Mouse (Mus musculus): ENCODE measurements around the gene Taok1. TPM values are rescaled to one million over a fixed set of nuclear protein-coding genes. Genes with fewer than 3 reads are reported as not detected.
A peak's percentile ranks its signal among the peaks of the same experiment; 100 is the strongest.

Gene Taok1
- total RNA-seq, 1 experiment, result 60.8 TPM

- peaks cover 55% of the 10 kb centered on the region for H3K36me3 ChIP-seq (ENCODE audit: control insufficient read depth, insufficient read depth, low read length, poor library complexity, severe bottlenecking)
- in situ Hi-C loops (cut with MboI; ENCODE audit: low sequenced_read_pairs in 2 of 2, unreplicated experiment in 2 of 2), result no loop called here
- peak overlapping the region; percentile 32 for H3K27ac ChIP-seq (ENCODE audit: insufficient read depth, low read depth, low read length, poor library complexity, severe bottlenecking)
- H3K4me1 ChIP-seq (ENCODE audit: control insufficient read depth in 2 of 2, insufficient read depth in 2 of 2, low read length in 2 of 2, poor library complexity in 1 of 2), result peaks cover 8 to 46% of the 10 kb centered on the region in 2 experiments; a peak in 3 of 4 replicates
- H3K9me3 ChIP-seq (ENCODE audit: control insufficient read depth, insufficient read depth, low read depth, low read length), result no peaks in the 10 kb centered on the region
- H3K9ac ChIP-seq (ENCODE audit: insufficient read depth, low read depth, low read length, poor library complexity, severe bottlenecking), result no peak overlapping the region
- TF ChIP-seq HCFC1 (IDR thresholded peaks at IDR 0.05; ENCODE audit: borderline replicate concordance, insufficient read depth, low read length), result no peak
- no peak for TF ChIP-seq ZNF384 (IDR thresholded peaks at IDR 0.05; ENCODE audit: low read depth, low read length)
- no peak for TF ChIP-seq ZC3H11A (IDR thresholded peaks at IDR 0.05; ENCODE audit: borderline replicate concordance, low read depth, low read length)
- TF ChIP-seq CHD2 (IDR thresholded peaks at IDR 0.05; ENCODE audit: low read depth, low read length), result no peak
- TF ChIP-seq MAFK (IDR thresholded peaks at IDR 0.05; ENCODE audit: insufficient read depth, low read depth, low read length), result no peak
- no peak overlapping the region for H3K4me3 ChIP-seq (ENCODE audit: insufficient read depth in 1 of 2, low read depth in 1 of 2, low read length in 2 of 2, poor library complexity in 1 of 2, severe bottlenecking in 1 of 2)
- no peak for DNase-seq (ENCODE audit: low read depth, low spot score)
These were observed 107.0 kb downstream of the Taok1 start for GRCm38 (mm10) chr11:77500361-77501325.

- Histone ChIP-seq H3K9ac (ENCODE audit: insufficient read depth, low read depth, low read length, poor library complexity, severe bottlenecking) (no peak overlapping the region), H3K27ac (ENCODE audit: insufficient read depth, low read depth, low read length, poor library complexity, severe bottlenecking) (no peak overlapping the region), H3K9me3 (ENCODE audit: control insufficient read depth, insufficient read depth, low read depth, low read length) (no peaks in the 10 kb centered on the region), H3K36me3 (ENCODE audit: control insufficient read depth, insufficient read depth, low read length, poor library complexity, severe bottlenecking) (peaks cover 42% of the 10 kb centered on the region), H3K4me3 (ENCODE audit: insufficient read depth in 1 of 2, low read depth in 1 of 2, low read length in 2 of 2, poor library complexity in 1 of 2, severe bottlenecking in 1 of 2) (no peak overlapping the region), H3K4me1 (ENCODE audit: control insufficient read depth in 2 of 2, insufficient read depth in 2 of 2, low read length in 2 of 2, poor library complexity in 1 of 2) (peaks cover 13 to 55% of the 10 kb centered on the region in 2 experiments)
- in situ Hi-C loops (cut with MboI; ENCODE audit: low sequenced_read_pairs in 2 of 2, unreplicated experiment in 2 of 2), result no loop called here
- DNase-seq (ENCODE audit: low read depth, low spot score), result no peak
- TF ChIP-seq ZC3H11A (IDR thresholded peaks at IDR 0.05; ENCODE audit: borderline replicate concordance, low read depth, low read length), result no peak
- no peak for TF ChIP-seq MAFK (IDR thresholded peaks at IDR 0.05; ENCODE audit: insufficient read depth, low read depth, low read length)
- no peak for TF ChIP-seq CHD2 (IDR thresholded peaks at IDR 0.05; ENCODE audit: low read depth, low read length)
- TF ChIP-seq ZNF384 (IDR thresholded peaks at IDR 0.05; ENCODE audit: low read depth, low read length), result no peak
- TF ChIP-seq HCFC1 (IDR thresholded peaks at IDR 0.05; ENCODE audit: borderline replicate concordance, insufficient read depth, low read length), result no peak
These were observed 108.3 kb downstream of the Taok1 start for GRCm38 (mm10) chr11:77499354-77499753.

- no peak for DNase-seq (ENCODE audit: low read depth, low spot score)
- Histone ChIP-seq H3K36me3 (ENCODE audit: control insufficient read depth, insufficient read depth, low read length, poor library complexity, severe bottlenecking) (peaks cover 35% of the 10 kb centered on the region), H3K4me3 (ENCODE audit: insufficient read depth in 1 of 2, low read depth in 1 of 2, low read length in 2 of 2, poor library complexity in 1 of 2, severe bottlenecking in 1 of 2) (peak overlapping the region; percentile 6 to 19; a peak in 3 of 4 replicates), H3K4me1 (ENCODE audit: control insufficient read depth in 2 of 2, insufficient read depth in 2 of 2, low read length in 2 of 2, poor library complexity in 1 of 2) (peaks cover 15 to 51% of the 10 kb centered on the region in 2 experiments), H3K9me3 (ENCODE audit: control insufficient read depth, insufficient read depth, low read depth, low read length) (no peaks in the 10 kb centered on the region), H3K9ac (ENCODE audit: insufficient read depth, low read depth, low read length, poor library complexity, severe bottlenecking) (peak overlapping the region; percentile 51; the same call in 1 of the 2 replicates), H3K27ac (ENCODE audit: insufficient read depth, low read depth, low read length, poor library complexity, severe bottlenecking) (peak overlapping the region; percentile 82)
- no peak for TF ChIP-seq ZNF384 (IDR thresholded peaks at IDR 0.05; ENCODE audit: low read depth, low read length)
- no peak for TF ChIP-seq MAFK (IDR thresholded peaks at IDR 0.05; ENCODE audit: insufficient read depth, low read depth, low read length)
- no peak for TF ChIP-seq ZC3H11A (IDR thresholded peaks at IDR 0.05; ENCODE audit: borderline replicate concordance, low read depth, low read length)
- no peak for TF ChIP-seq CHD2 (IDR thresholded peaks at IDR 0.05; ENCODE audit: low read depth, low read length)
- no peak for TF ChIP-seq HCFC1 (IDR thresholded peaks at IDR 0.05; ENCODE audit: borderline replicate concordance, insufficient read depth, low read length)
- in situ Hi-C loops (cut with MboI; ENCODE audit: low sequenced_read_pairs in 2 of 2, unreplicated experiment in 2 of 2), result no loop called here
These were observed 109.1 kb downstream of the Taok1 start for GRCm38 (mm10) chr11:77498261-77499139.

- Histone ChIP-seq H3K36me3 (ENCODE audit: control insufficient read depth, insufficient read depth, low read length, poor library complexity, severe bottlenecking) (peaks cover 28% of the 10 kb centered on the region), H3K9me3 (ENCODE audit: control insufficient read depth, insufficient read depth, low read depth, low read length) (no peaks in the 10 kb centered on the region), H3K27ac (ENCODE audit: insufficient read depth, low read depth, low read length, poor library complexity, severe bottlenecking) (peak overlapping the region; percentile 82), H3K4me3 (ENCODE audit: insufficient read depth in 1 of 2, low read depth in 1 of 2, low read length in 2 of 2, poor library complexity in 1 of 2, severe bottlenecking in 1 of 2) (peak overlapping the region; percentile 6 to 19; a peak in 3 of 4 replicates), H3K9ac (ENCODE audit: insufficient read depth, low read depth, low read length, poor library complexity, severe bottlenecking) (peak overlapping the region; percentile 51), H3K4me1 (ENCODE audit: control insufficient read depth in 2 of 2, insufficient read depth in 2 of 2, low read length in 2 of 2, poor library complexity in 1 of 2) (peaks cover 15 to 45% of the 10 kb centered on the region in 2 experiments)
- TF ChIP-seq CHD2 (IDR thresholded peaks at IDR 0.05; ENCODE audit: low read depth, low read length), result no peak
- no peak for TF ChIP-seq HCFC1 (IDR thresholded peaks at IDR 0.05; ENCODE audit: borderline replicate concordance, insufficient read depth, low read length)
- TF ChIP-seq ZC3H11A (IDR thresholded peaks at IDR 0.05; ENCODE audit: borderline replicate concordance, low read depth, low read length), result no peak
- TF ChIP-seq MAFK (IDR thresholded peaks at IDR 0.05; ENCODE audit: insufficient read depth, low read depth, low read length), result no peak
- no peak for TF ChIP-seq ZNF384 (IDR thresholded peaks at IDR 0.05; ENCODE audit: low read depth, low read length)
- in situ Hi-C loops (cut with MboI; ENCODE audit: low sequenced_read_pairs in 2 of 2, unreplicated experiment in 2 of 2), result no loop called here
- no peak for DNase-seq (ENCODE audit: low read depth, low spot score)
These were observed 109.8 kb downstream of the Taok1 start for GRCm38 (mm10) chr11:77497851-77498250.

All from ES-E14 (cell line).